Mouse (Mus musculus): ENCODE measurements around the gene Tpt1.

GRCm38 (mm10) chr14:75833546-75834250 is 11.2 kb upstream of the Tpt1 start:
- TF ChIP-seq CTCF (conservative IDR thresholded peaks at IDR 0.05; ENCODE audit: low read length) (no peak), NANOG (IDR thresholded peaks at IDR 0.05; ENCODE audit: borderline replicate concordance, low read length) (no peak), POU5F1 (IDR thresholded peaks at IDR 0.05; ENCODE audit: borderline replicate concordance, low read length) (no peak)
